Mouse (Mus musculus): ENCODE results near the gene Ptprk.

GRCm38 (mm10) chr10:28112826-28113589, 38.4 kb downstream of the Ptprk start:
- TF ChIP-seq CTCF (IDR thresholded peaks at IDR 0.05; ENCODE audit: low read depth), result no peak
- TF ChIP-seq EP300 (IDR thresholded peaks at IDR 0.05; ENCODE audit: low read depth), result no peak
